Mouse (Mus musculus): Measurements from ENCODE around the gene Lrp1. TPM values are rescaled to one million over a fixed set of nuclear protein-coding genes. Genes with fewer than 3 reads are reported as not detected.

The Lrp1 gene
- polyA plus RNA-seq, 1 experiment from 2014 or later, result 67.2 TPM

GRCm38 (mm10) chr10:127510895-127511617 is 109.9 kb downstream of the Lrp1 start:
- H3K4me2 ChIP-seq (replicated peaks), result peak overlapping the region; percentile 99
- no peak overlapping the region for H3K9ac ChIP-seq
- no peaks in the 10 kb centered on the region for H3K36me3 ChIP-seq
- peak overlapping the region; percentile 51 for H3K4me3 ChIP-seq (replicated peaks)
- 17% methylated on average over 11 of the region's 11 CpGs for WGBS
- peaks cover 65% of the 10 kb centered on the region for H3K4me1 ChIP-seq (replicated peaks)
- no peaks in the 10 kb centered on the region for H3K9me3 ChIP-seq
- no peak for ATAC-seq
- H3K27ac ChIP-seq, result no peak overlapping the region
- peaks cover 72% of the 10 kb centered on the region for H3K27me3 ChIP-seq (replicated peaks)

GRCm38 (mm10) chr10:127509837-127510701 is 110.9 kb downstream of the Lrp1 start:
- Histone ChIP-seq H3K4me3 (replicated peaks) (peak overlapping the region; percentile 38; the same call in 1 of the 2 replicates), H3K27ac (no peak overlapping the region), H3K9me3 (no peaks in the 10 kb centered on the region), H3K4me1 (replicated peaks) (peaks cover 56% of the 10 kb centered on the region), H3K36me3 (no peaks in the 10 kb centered on the region), H3K4me2 (replicated peaks) (peak overlapping the region; percentile 80), H3K9ac (no peak overlapping the region), H3K27me3 (replicated peaks) (peaks cover 65% of the 10 kb centered on the region)
- WGBS, result 25% methylated on average over 17 of the region's 17 CpGs
- ATAC-seq, result no peak

- H3K9me3 ChIP-seq, result no peaks in the 10 kb centered on the region
- H3K27ac ChIP-seq, result no peak overlapping the region
- no peaks in the 10 kb centered on the region for H3K36me3 ChIP-seq
- peaks cover 47% of the 10 kb centered on the region for H3K4me1 ChIP-seq (replicated peaks)
- ATAC-seq, result peak; percentile 41
- no peak overlapping the region for H3K9ac ChIP-seq
- WGBS, result 1% methylated on average over 35 of the region's 35 CpGs
- peak overlapping the region; percentile 80 for H3K4me2 ChIP-seq (replicated peaks)
- peaks cover 56% of the 10 kb centered on the region for H3K27me3 ChIP-seq (replicated peaks)
- peak overlapping the region; percentile 38 for H3K4me3 ChIP-seq (replicated peaks)
These were observed 111.7 kb downstream of the Lrp1 start for GRCm38 (mm10) chr10:127509051-127509836.

GRCm38 (mm10) chr10:127508239-127508638 is 112.7 kb downstream of the Lrp1 start:
- H3K27me3 ChIP-seq (replicated peaks), result peaks cover 46% of the 10 kb centered on the region
- ATAC-seq, result peak; percentile 2; the same call in 1 of the 2 replicates

GRCm38 (mm10) chr10:127500894-127501893 is 119.8 kb downstream of the Lrp1 start, which contains the start of gene Stac3:
TSS of gene Stac3 (plus strand) at chr10:127501686.
- no peak within 1 kb of the TSS for H3K4me2 ChIP-seq (replicated peaks)
- H3K27me3 ChIP-seq (replicated peaks), result no peaks in the 10 kb centered on the region
- no peaks in the 10 kb centered on the region for H3K9me3 ChIP-seq
- H3K36me3 ChIP-seq, result peaks cover 25% of the 10 kb centered on the region
- no peaks in the 10 kb centered on the region for H3K4me1 ChIP-seq (replicated peaks)
- WGBS, result 59% methylated on average over 13 of the region's 13 CpGs
- H3K27ac ChIP-seq, result no peak within 1 kb of the TSS
- no peak within 1 kb of the TSS for H3K4me3 ChIP-seq (replicated peaks)
- no peak within 1 kb of the TSS for H3K9ac ChIP-seq
- ATAC-seq, result 0 out of 2 replicates have a peak, but pooled peaks have one; percentile 12

More at GRCm38 (mm10) chr10:127508239-127508638, 112.7 kb downstream of the Lrp1 start:
- 6% methylated on average over 15 of the region's 15 CpGs for WGBS
- Histone ChIP-seq H3K4me1 (replicated peaks) (peaks cover 37% of the 10 kb centered on the region), H3K27ac (no peak overlapping the region), H3K9me3 (no peaks in the 10 kb centered on the region), H3K36me3 (0 out of 2 replicates have a peak, but pooled peaks cover 5% of the 10 kb centered on the region), H3K4me3 (replicated peaks) (0 out of 2 replicates have a peak overlapping the region, but pooled peaks have one; percentile 8), H3K9ac (no peak overlapping the region), H3K4me2 (replicated peaks) (peak overlapping the region; percentile 80)

GRCm38 (mm10) chr10:127500042-127500441 is 120.9 kb downstream of the Lrp1 start:
- no peak overlapping the region for H3K4me2 ChIP-seq (replicated peaks)
- H3K9me3 ChIP-seq, result no peaks in the 10 kb centered on the region
- no peak overlapping the region for H3K4me3 ChIP-seq (replicated peaks)
- no peak overlapping the region for H3K9ac ChIP-seq
- ATAC-seq, result no peak
- WGBS, result 70% methylated on average over 4 of the region's 4 CpGs
- H3K4me1 ChIP-seq (replicated peaks), result no peaks in the 10 kb centered on the region
- no peaks in the 10 kb centered on the region for H3K27me3 ChIP-seq (replicated peaks)
- peaks cover 31% of the 10 kb centered on the region for H3K36me3 ChIP-seq
- H3K27ac ChIP-seq, result no peak overlapping the region

- H3K27ac ChIP-seq, result no peak overlapping the region
- H3K4me1 ChIP-seq (replicated peaks), result no peaks in the 10 kb centered on the region
- no peak for ATAC-seq
- H3K27me3 ChIP-seq (replicated peaks), result no peaks in the 10 kb centered on the region
- peaks cover 37% of the 10 kb centered on the region for H3K36me3 ChIP-seq
- 86% methylated on average over 5 of the region's 5 CpGs for WGBS
- no peak overlapping the region for H3K9ac ChIP-seq
- H3K4me3 ChIP-seq (replicated peaks), result no peak overlapping the region
- H3K4me2 ChIP-seq (replicated peaks), result no peak overlapping the region
- no peaks in the 10 kb centered on the region for H3K9me3 ChIP-seq
These were observed 121.4 kb downstream of the Lrp1 start for GRCm38 (mm10) chr10:127499516-127499915.

GRCm38 (mm10) chr10:127496156-127496555 is 124.8 kb downstream of the Lrp1 start:
- Histone ChIP-seq H3K36me3 (peaks cover 43% of the 10 kb centered on the region), H3K4me1 (replicated peaks) (no peaks in the 10 kb centered on the region), H3K4me2 (replicated peaks) (no peak overlapping the region), H3K4me3 (replicated peaks) (no peak overlapping the region), H3K9me3 (no peaks in the 10 kb centered on the region), H3K27me3 (replicated peaks) (no peaks in the 10 kb centered on the region), H3K27ac (no peak overlapping the region), H3K9ac (no peak overlapping the region)
- 93% methylated on average over 3 of the region's 3 CpGs for WGBS
- no peak for ATAC-seq

GRCm38 (mm10) chr10:127492118-127492517 is 128.8 kb downstream of the Lrp1 start:
- no peaks in the 10 kb centered on the region for H3K27me3 ChIP-seq (replicated peaks)
- H3K9ac ChIP-seq, result no peak overlapping the region
- WGBS, result 88% methylated on average over 3 of the region's 3 CpGs
- H3K9me3 ChIP-seq, result no peaks in the 10 kb centered on the region
- H3K36me3 ChIP-seq, result peaks cover 28% of the 10 kb centered on the region
- H3K4me1 ChIP-seq (replicated peaks), result no peaks in the 10 kb centered on the region
- no peak for ATAC-seq
- no peak overlapping the region for H3K27ac ChIP-seq
- H3K4me3 ChIP-seq (replicated peaks), result no peak overlapping the region
- H3K4me2 ChIP-seq (replicated peaks), result no peak overlapping the region

- Histone ChIP-seq H3K27ac (no peak overlapping the region), H3K4me1 (replicated peaks) (no peaks in the 10 kb centered on the region), H3K4me3 (replicated peaks) (no peak overlapping the region), H3K27me3 (replicated peaks) (no peaks in the 10 kb centered on the region), H3K36me3 (peaks cover 24% of the 10 kb centered on the region), H3K9ac (no peak overlapping the region), H3K4me2 (replicated peaks) (no peak overlapping the region), H3K9me3 (no peaks in the 10 kb centered on the region)
- ATAC-seq, result no peak
- WGBS, result 85% methylated on average over 8 of the region's 8 CpGs
These were observed 129.8 kb downstream of the Lrp1 start for GRCm38 (mm10) chr10:127491128-127491512.

Measured in intestine, embryonic 15.5 days (tissue).